9 mouse cellular contexts compared by ENCODE assay signal in the genomic region with DNA sequence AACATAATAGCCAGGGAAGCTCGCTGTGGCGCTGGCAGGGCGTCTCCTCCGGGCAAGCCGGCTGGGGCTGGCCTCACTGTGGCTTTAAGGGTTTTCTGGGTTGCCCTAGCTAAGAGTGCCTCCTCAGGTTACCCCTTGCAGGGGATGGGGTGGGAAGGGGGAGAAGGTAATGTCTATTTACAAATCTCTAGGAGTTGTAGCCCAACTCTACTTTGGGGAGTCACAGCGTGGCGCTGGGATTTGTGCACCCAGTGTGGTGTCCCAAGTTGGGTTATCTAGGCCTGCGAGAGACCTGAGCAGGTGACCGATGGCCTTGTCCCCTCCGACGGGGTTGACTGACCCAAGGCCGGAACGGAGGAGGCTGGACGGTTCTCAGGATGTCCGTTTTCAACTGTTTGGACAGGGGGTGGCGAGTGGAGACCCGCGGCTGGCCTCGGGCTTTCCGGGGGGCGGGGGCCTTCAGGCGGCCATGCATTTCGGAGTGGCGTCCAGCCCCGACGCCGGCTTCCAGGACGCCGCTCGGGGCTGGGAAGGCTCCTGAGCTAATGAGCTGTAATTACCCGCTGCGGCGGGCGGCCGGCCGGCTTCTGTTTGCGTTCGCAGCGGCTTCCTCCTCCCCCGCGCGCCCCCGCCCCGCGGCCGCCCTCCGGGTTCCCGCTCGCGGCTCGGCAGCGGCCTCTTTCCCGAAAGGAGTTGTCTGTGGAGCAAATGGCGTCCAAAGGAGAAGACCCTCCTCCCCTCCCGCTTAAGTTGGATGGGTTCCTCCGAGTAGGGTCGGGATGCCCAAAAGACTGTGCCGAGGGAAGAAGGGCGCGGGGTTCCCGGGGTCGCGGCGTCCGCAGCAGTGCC. TPM values are rescaled to one million over a fixed set of nuclear protein-coding genes. Genes with fewer than 3 reads are reported as not detected.
DNase-seq lines count a peak whose midpoint lies in the region; ATAC-seq and TF ChIP-seq lines count a peak whose summit lies in the region.
"Had no signal": no experiment of that assay in that cellular context is flagged by ENCODE, and none has a peak within 500 bp of the region (broad histone marks: within the 10 kb centered on the region; RNA-seq: fewer than 3 reads in every experiment).

No protein-coding gene starts in this region.

- peaks cover 92% of the 10 kb centered on the region for H3K27me3 ChIP-seq in lung, embryonic 15.5 days
- peaks cover 100% of the 10 kb centered on the region for H3K27me3 ChIP-seq in hindbrain, embryonic 10.5 days (ENCODE audit: insufficient read depth, poor library complexity, severe bottlenecking)
- H3K27me3 ChIP-seq in liver, embryonic 13.5 days, result peaks cover 96% of the 10 kb centered on the region
- peaks cover 5% of the 10 kb centered on the region; the same call in 1 of the 2 replicates for H3K27me3 ChIP-seq in stomach, postnatal 0 days (ENCODE audit: control insufficient read depth, insufficient read depth, low read length)

- no peak for TF ChIP-seq EP300 in stomach, postnatal 0 days (optimal IDR thresholded peaks at IDR 0.05)

- peak overlapping the region; percentile 20; the same call in 1 of the 2 replicates for H3K9ac ChIP-seq in lung, embryonic 15.5 days
- H3K9ac ChIP-seq in liver, embryonic 13.5 days, result no peak overlapping the region
- peak overlapping the region; percentile 9; the same call in 1 of the 2 replicates for H3K9ac ChIP-seq in stomach, postnatal 0 days (ENCODE audit: low read length)

- no peak for TF ChIP-seq CTCF in stomach, postnatal 0 days (IDR thresholded peaks at IDR 0.05; ENCODE audit: low read depth)

- H3K27ac ChIP-seq in lung, embryonic 15.5 days, result no peak overlapping the region
- no peak overlapping the region for H3K27ac ChIP-seq in brown adipose tissue, adult 24 weeks (replicated peaks; ENCODE audit: low read depth, low read length)
- peak overlapping the region; percentile 87 for H3K27ac ChIP-seq in hindbrain, embryonic 10.5 days
- H3K27ac ChIP-seq in liver, embryonic 13.5 days, result no peak overlapping the region
- no peak overlapping the region for H3K27ac ChIP-seq in stomach, postnatal 0 days (replicated peaks)
- H3K27ac ChIP-seq: macrophage had no signal

- DNase-seq in lung, postnatal 10 days, result no peak
- peak; percentile 69 for DNase-seq in hindbrain, embryonic 10.5 days (ENCODE audit: low spot score)
- DNase-seq in liver, embryonic 13.5 days, result no peak
- DNase-seq in stomach, postnatal 0 days (ENCODE audit: low spot score), result peak; percentile 45
- no peak for DNase-seq in layer of hippocampus, postnatal 25 days (ENCODE audit: extremely low spot score in 1 of 2, low spot score in 1 of 2)
- no peak for DNase-seq in left cerebral cortex, adult 8-10 months (ENCODE audit: low spot score in 2 of 2)

- H3K9me3 ChIP-seq in lung, embryonic 15.5 days, result no peaks in the 10 kb centered on the region
- no peaks in the 10 kb centered on the region for H3K9me3 ChIP-seq in hindbrain, embryonic 10.5 days
- H3K9me3 ChIP-seq in liver, embryonic 13.5 days (replicated peaks), result no peaks in the 10 kb centered on the region
- H3K9me3 ChIP-seq in stomach, postnatal 0 days (ENCODE audit: control insufficient read depth, low read length), result no peaks in the 10 kb centered on the region

- WGBS in lung, embryonic 15.5 days, result 2% methylated on average over 64 of the region's 65 CpGs
- under 1% methylated on average over 65 of the region's 65 CpGs for WGBS in hindbrain, embryonic 10.5 days
- WGBS in liver, embryonic 13.5 days (ENCODE audit: insufficient replicate concordance), result 2% methylated on average over 63 of the region's 65 CpGs
- WGBS in stomach, postnatal 0 days, result 3% methylated on average over 55 of the region's 65 CpGs

- no peaks in the 10 kb centered on the region for H3K36me3 ChIP-seq in lung, embryonic 15.5 days
- H3K36me3 ChIP-seq in hindbrain, embryonic 10.5 days, result 0 out of 2 replicates have a peak, but pooled peaks cover 9% of the 10 kb centered on the region
- H3K36me3 ChIP-seq in liver, embryonic 13.5 days, result no peaks in the 10 kb centered on the region
- H3K36me3 ChIP-seq in stomach, postnatal 0 days (ENCODE audit: control insufficient read depth, insufficient read depth, low read length), result no peaks in the 10 kb centered on the region

- H3K4me1 ChIP-seq in lung, embryonic 15.5 days, result peaks cover 43% of the 10 kb centered on the region
- H3K4me1 ChIP-seq in brown adipose tissue, adult 24 weeks (ENCODE audit: control insufficient read depth, insufficient read depth, insufficient read length, low read length), result no peaks in the 10 kb centered on the region
- peaks cover 64% of the 10 kb centered on the region for H3K4me1 ChIP-seq in hindbrain, embryonic 10.5 days (replicated peaks)
- H3K4me1 ChIP-seq in liver, embryonic 13.5 days (replicated peaks), result peaks cover 29% of the 10 kb centered on the region
- 0 out of 2 replicates have a peak, but pooled peaks cover 2% of the 10 kb centered on the region for H3K4me1 ChIP-seq in stomach, postnatal 0 days (replicated peaks; ENCODE audit: control insufficient read depth, insufficient read depth)

- ATAC-seq in lung, embryonic 15.5 days (ENCODE audit: borderline replicate concordance, extremely low read depth, low FRiP score, low TSS enrichment), result no peak
- no peak for ATAC-seq in liver, embryonic 13.5 days (ENCODE audit: low read depth)
- ATAC-seq in stomach, postnatal 0 days (ENCODE audit: low FRiP score, low TSS enrichment), result no peak

- peak overlapping the region; percentile 61 for H3K4me2 ChIP-seq in lung, embryonic 15.5 days
- peak overlapping the region; percentile 52 for H3K4me2 ChIP-seq in liver, embryonic 13.5 days
- peak overlapping the region; percentile 54 for H3K4me2 ChIP-seq in stomach, postnatal 0 days (replicated peaks; ENCODE audit: low read depth)

- H3K4me3 ChIP-seq in lung, embryonic 15.5 days, result peak overlapping the region; percentile 36
- peak overlapping the region; percentile 52 for H3K4me3 ChIP-seq in brown adipose tissue, adult 24 weeks (ENCODE audit: insufficient read depth, low read depth, low read length)
- peak overlapping the region; percentile 63 for H3K4me3 ChIP-seq in hindbrain, embryonic 10.5 days
- peak overlapping the region; percentile 42 for H3K4me3 ChIP-seq in liver, embryonic 13.5 days (replicated peaks)
- peak overlapping the region; percentile 38 for H3K4me3 ChIP-seq in stomach, postnatal 0 days (ENCODE audit: low read depth, low read length)

RNA-seq across cellular contexts. Expression of a gene that starts 4.5 kb away (rescaled TPM):
- polyA plus RNA-seq in lung, embryonic 15.5 days (2015; fragmentation: Nextera tagmentation; extraction: Ambion mirVana), result 0.47 and 0.53 TPM in 2 replicates
- 0.24 and 0.46 TPM in 2 replicates for polyA plus RNA-seq in brown adipose tissue, adult 24 weeks (2012; ENCODE audit: insufficient read depth, insufficient read length, missing spikeins)
- 2.9 and 3.7 TPM in 2 replicates for polyA plus RNA-seq in hindbrain, embryonic 10.5 days (2016; fragmentation: Nextera tagmentation; extraction: Ambion mirVana)
- 0.03 TPM in 2 replicates for polyA plus RNA-seq in liver, embryonic 13.5 days (2015; fragmentation: Nextera tagmentation; extraction: Ambion mirVana)
- 0.13 and 0.15 TPM in 2 replicates for polyA plus RNA-seq in stomach, postnatal 0 days (2015; fragmentation: Nextera tagmentation; extraction: Ambion mirVana)
- 1 to 10 TPM; 3.6 to 4.2 TPM for total RNA-seq in layer of hippocampus, postnatal 25 days (2021)
- total RNA-seq in left cerebral cortex, adult 8-10 months (2022), result 1 to 10 TPM; 4.2 to 5.4 (median 5.0) TPM
- polyA plus RNA-seq: macrophage had no signal

Comparison
In these comparisons a context has a peak if more than half of its experiments do, and no peak if none do; other contexts are left out.
1. DNase-seq: peak in hindbrain, embryonic 10.5 days (single experiment) and stomach, postnatal 0 days (single experiment); none in lung, postnatal 10 days (single experiment), liver, embryonic 13.5 days (single experiment), layer of hippocampus, postnatal 25 days (0 of 2) and left cerebral cortex, adult 8-10 months (0 of 2).
2. Peak in every context shown above with its lines, with median percentiles within 50 percentile points of each other: H3K4me2 ChIP-seq and H3K4me3 ChIP-seq.